Mouse (Mus musculus) embryonic fibroblast, embryonic 13.5 days (primary cell): ENCODE results near the gene Htra3. TPM values are rescaled to one million over a fixed set of nuclear protein-coding genes. Genes with fewer than 3 reads are reported as not detected.

Experiments used
- H3K27ac ChIP-seq: 2 replicates; pipeline ENCODE4 v1.5.1; 2012; ENCODE audit warnings: low read length, control low read depth, inconsistent platforms; ENCODE audit not compliant: insufficient read depth
- H3K4me1 ChIP-seq: 2 replicates; pipeline ENCODE4 v1.6.1; 2011; ENCODE audit warnings: low read length; ENCODE audit not compliant: control insufficient read depth, insufficient read depth
- H3K4me3 ChIP-seq: 2 replicates; pipeline ENCODE4 v1.5.1; 2011; ENCODE audit warnings: mild to moderate bottlenecking, control low read depth, low read length; ENCODE audit not compliant: insufficient read depth
- CTCF ChIP-seq: IDR thresholded peaks from 2 replicates; pipeline ENCODE4 v1.5.1; 2011; ENCODE audit warnings: mild to moderate bottlenecking, control low read depth, low read length, moderate library complexity, borderline replicate concordance; ENCODE audit not compliant: insufficient read depth
- POLR2A ChIP-seq: IDR thresholded peaks from 2 replicates; pipeline ENCODE4 v1.6.1; 2011; ENCODE audit warnings: low read depth, mild to moderate bottlenecking, control low read depth, low read length, moderate library complexity
- polyA plus RNA-seq: library from polyadenylated mRNA; stranded (reverse); fragments of >200 nt; gene quantifications from 2 replicates; pipeline ENCODE4 v1.2.4, GENCODE M21; 2011; ENCODE audit warnings: low read depth; ENCODE audit not compliant: missing spikeins, insufficient read length

The Htra3 gene
- polyA plus RNA-seq, 1 experiment, result 19.2 TPM

- Histone ChIP-seq H3K4me3 (no peak overlapping the region), H3K4me1 (no peaks in the 10 kb centered on the region), H3K27ac (no peak overlapping the region)
- TF ChIP-seq CTCF (no peak), POLR2A (no peak)
These were observed 39.8 kb upstream of the Htra3 start for GRCm38 (mm10) chr5:35719343-35719742.

- H3K4me1 ChIP-seq, result no peaks in the 10 kb centered on the region
- H3K4me3 ChIP-seq, result no peak overlapping the region
- TF ChIP-seq CTCF, result no peak
- TF ChIP-seq POLR2A, result no peak
- H3K27ac ChIP-seq, result no peak overlapping the region
These were observed 39.2 kb upstream of the Htra3 start for GRCm38 (mm10) chr5:35718817-35719216.

GRCm38 (mm10) chr5:35717946-35718345, 38.4 kb upstream of the Htra3 start:
- H3K27ac ChIP-seq, result no peak overlapping the region
- H3K4me1 ChIP-seq, result no peaks in the 10 kb centered on the region
- no peak for TF ChIP-seq CTCF
- TF ChIP-seq POLR2A, result no peak

GRCm38 (mm10) chr5:35717455-35717854, 37.9 kb upstream of the Htra3 start:
- no peak overlapping the region for H3K27ac ChIP-seq
- H3K4me3 ChIP-seq, result no peak overlapping the region
- no peaks in the 10 kb centered on the region for H3K4me1 ChIP-seq
- no peak for TF ChIP-seq CTCF
- no peak for TF ChIP-seq POLR2A

More at GRCm38 (mm10) chr5:35717946-35718345, 38.4 kb upstream of the Htra3 start:
- no peak overlapping the region for H3K4me3 ChIP-seq

- H3K4me3 ChIP-seq, result no peak overlapping the region
- H3K4me1 ChIP-seq, result no peaks in the 10 kb centered on the region
- TF ChIP-seq CTCF (peak; percentile 95), POLR2A (no peak)
- no peak overlapping the region for H3K27ac ChIP-seq
These were observed 34.2 kb upstream of the Htra3 start for GRCm38 (mm10) chr5:35713649-35714354.

GRCm38 (mm10) chr5:35712517-35712916, 32.9 kb upstream of the Htra3 start:
- Histone ChIP-seq H3K27ac (no peak overlapping the region), H3K4me3 (no peak overlapping the region), H3K4me1 (no peaks in the 10 kb centered on the region)
- no peak for TF ChIP-seq POLR2A

- no peak overlapping the region for H3K4me3 ChIP-seq
- H3K4me1 ChIP-seq, result no peaks in the 10 kb centered on the region
- no peak for TF ChIP-seq POLR2A
- TF ChIP-seq CTCF, result no peak
- no peak overlapping the region for H3K27ac ChIP-seq
These were observed 31.3 kb upstream of the Htra3 start for GRCm38 (mm10) chr5:35710931-35711330.

- Histone ChIP-seq H3K4me3 (no peak overlapping the region), H3K27ac (no peak overlapping the region), H3K4me1 (no peaks in the 10 kb centered on the region)
- TF ChIP-seq CTCF, result no peak
- TF ChIP-seq POLR2A, result no peak
These were observed 30.9 kb upstream of the Htra3 start for GRCm38 (mm10) chr5:35710481-35710880.

- Histone ChIP-seq H3K27ac (no peak overlapping the region), H3K4me3 (no peak overlapping the region), H3K4me1 (no peaks in the 10 kb centered on the region)
- no peak for TF ChIP-seq CTCF
- no peak for TF ChIP-seq POLR2A
These were observed 25.8 kb upstream of the Htra3 start for GRCm38 (mm10) chr5:35705411-35705810.

- Histone ChIP-seq H3K4me3 (no peak overlapping the region), H3K27ac (no peak overlapping the region), H3K4me1 (no peaks in the 10 kb centered on the region)
- no peak for TF ChIP-seq CTCF
These were observed 24.2 kb upstream of the Htra3 start for GRCm38 (mm10) chr5:35703814-35704213.

GRCm38 (mm10) chr5:35703183-35703582, 23.6 kb upstream of the Htra3 start:
- H3K4me3 ChIP-seq, result no peak overlapping the region
- TF ChIP-seq POLR2A (no peak), CTCF (no peak)
- no peaks in the 10 kb centered on the region for H3K4me1 ChIP-seq
- no peak overlapping the region for H3K27ac ChIP-seq
